Mouse (Mus musculus) kidney, postnatal 4 days (tissue): ENCODE results near the gene Gnptab.
A peak's percentile ranks its signal among the peaks of the same experiment; 100 is the strongest.

Experiments used
- DNase-seq, 2 experiments: peaks; one replicate each; pipeline ENCODE4 v3.0.0; 2021; ENCODE audit warnings: mixed read lengths in 2 of 2

The Gnptab gene

DNA sequence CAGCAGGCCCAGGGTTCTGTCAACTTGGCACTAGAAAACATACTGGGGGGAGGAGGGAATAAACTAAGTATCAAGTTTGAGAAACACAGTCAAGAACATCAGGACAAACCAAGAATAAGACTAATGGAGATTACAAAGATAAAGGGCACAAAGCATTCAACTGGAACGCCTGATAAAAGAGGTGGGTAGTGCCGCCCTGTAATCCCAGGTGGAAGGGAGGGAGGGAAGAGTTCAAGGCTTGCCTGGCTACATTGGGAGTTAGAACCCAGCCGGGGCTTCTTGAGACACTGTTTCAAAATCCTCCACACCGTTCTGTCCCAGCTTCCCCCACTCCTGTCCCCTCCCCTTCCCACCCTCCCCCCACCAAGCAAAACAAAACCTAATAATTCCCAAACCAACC is 1.3 kb upstream of the Gnptab start:
- DNase-seq = no peak

DNA sequence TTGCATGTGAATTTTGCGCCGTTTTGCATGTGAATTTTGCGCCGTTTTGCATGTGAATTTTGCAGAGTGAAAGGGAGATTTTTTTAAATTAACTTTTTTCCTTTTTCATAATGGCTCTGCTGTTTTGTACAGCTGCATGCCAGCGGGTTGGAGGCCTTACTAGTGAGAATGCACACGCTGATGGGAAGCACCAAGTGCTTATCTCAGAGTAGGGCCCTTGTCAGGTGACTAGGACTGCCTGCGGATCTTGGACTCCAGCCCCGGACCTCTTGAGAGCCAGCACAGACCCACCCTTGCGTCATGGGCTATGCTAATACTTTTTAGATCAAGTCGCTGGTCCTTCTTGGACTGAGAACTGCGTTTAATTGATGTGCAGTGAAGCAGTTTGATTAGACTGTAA is 1.1 kb downstream of the Gnptab start:
- peak; percentile 46 to 57 for DNase-seq

DNA sequence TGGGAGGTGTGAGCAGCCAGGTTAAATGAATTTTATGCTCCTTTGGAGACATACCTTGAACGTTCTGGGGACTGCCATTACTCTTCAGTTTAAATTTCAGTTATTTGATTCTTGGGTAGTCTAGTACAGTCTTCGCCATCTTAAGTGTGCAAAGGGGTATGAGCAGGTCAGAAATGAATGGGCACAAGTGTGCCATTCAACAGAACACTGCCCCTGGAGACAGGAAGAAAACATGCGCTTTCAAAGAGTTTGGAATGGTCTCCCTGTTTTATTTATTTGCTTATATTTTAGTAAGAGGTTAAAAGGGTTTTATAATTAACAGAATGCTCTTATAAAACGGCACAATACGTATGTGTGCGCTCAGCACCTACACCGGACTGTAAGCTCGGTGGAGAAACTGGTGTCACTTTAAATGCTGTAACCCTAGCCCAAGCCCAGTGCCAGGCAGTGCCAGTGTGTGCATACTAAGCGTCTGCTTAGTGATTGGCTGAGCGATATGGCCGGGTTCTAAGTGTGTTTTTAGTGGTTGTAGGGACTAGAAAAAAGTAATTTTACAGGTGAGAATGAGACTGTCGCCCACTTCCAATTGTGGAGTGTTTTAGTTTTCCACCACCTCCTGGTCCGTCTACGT is 1.6 kb downstream of the Gnptab start:
- peak in 1 of 2 experiments; percentile 44 for DNase-seq

DNA sequence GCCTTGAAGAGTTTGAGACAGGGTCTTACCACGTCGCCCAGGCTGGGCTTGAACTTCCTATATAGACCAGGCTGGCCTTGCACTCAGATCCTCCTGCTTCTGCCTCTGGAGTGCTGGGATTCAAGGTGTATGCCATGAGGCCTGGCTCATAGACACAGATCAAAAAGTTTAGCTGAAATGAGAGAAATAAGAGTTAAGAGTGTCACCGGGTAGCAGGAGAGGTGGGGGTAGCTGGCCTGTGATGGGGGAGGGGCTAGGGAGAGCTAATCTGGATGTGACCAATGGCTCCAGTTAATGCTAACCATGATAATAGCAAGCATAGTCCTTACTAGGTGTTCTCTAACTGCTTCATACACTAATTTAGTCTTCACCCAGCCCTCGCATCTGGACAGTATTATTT is 2.4 kb downstream of the Gnptab start:
- no peak for DNase-seq

DNA sequence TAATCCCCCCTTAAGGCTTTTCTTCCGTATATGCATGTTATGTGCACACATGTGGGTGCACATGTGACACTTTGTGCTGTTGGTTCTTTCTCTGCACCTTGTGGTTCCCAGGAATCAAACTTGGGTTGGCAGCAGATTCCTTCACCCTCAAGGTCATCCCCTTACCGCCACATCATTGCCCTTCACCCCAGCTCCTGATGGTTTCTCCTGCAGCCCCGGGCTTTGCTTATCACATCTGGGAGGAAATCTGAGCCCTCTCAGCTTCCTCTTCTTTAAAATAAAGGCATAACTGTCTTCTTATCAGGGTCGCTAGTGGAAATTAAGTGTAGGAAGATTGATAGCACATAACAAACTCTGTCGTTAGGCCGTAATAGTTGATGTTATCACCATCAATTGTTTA is 3.1 kb downstream of the Gnptab start:
- DNase-seq = no peak

DNA sequence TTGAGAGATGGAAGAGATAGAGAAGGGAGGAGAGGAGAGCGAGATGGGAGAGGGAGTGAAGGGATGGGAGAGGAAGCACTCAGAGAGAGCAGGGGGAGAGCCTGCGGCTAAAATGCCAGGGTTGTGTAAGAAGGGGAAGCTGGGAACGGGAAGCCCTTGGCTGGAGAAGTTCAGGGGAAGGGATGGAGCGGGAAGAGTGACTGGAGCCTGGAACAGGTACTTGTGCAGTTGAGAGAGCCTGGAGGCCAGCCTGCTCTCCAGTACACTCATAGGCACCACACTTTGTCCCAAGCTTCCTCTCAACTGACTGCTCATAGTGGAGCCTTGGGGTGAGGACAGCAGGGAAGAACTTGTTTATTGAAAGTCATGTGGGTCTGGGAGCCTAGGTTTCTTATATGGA is 4.5 kb downstream of the Gnptab start:
- DNase-seq = no peak

DNA sequence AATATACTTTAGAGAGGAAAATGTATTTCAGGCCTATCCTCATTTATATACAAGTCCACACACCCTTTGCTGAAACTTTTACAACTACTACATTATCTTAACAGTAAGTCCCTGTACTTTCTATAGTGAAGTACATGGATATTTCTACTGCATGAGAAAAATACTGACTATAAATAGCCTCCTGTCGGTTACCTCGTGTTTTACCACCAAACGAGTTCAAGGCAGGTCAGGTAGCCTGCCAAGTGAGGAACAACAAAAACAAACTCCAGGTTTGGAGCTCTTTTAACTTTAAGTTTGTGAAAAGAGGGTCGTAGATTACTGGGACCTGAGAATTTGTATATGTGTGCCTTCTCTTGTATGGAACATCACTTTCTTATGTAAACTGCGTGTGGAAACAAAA is 5.1 kb downstream of the Gnptab start:
- no peak for DNase-seq

DNA sequence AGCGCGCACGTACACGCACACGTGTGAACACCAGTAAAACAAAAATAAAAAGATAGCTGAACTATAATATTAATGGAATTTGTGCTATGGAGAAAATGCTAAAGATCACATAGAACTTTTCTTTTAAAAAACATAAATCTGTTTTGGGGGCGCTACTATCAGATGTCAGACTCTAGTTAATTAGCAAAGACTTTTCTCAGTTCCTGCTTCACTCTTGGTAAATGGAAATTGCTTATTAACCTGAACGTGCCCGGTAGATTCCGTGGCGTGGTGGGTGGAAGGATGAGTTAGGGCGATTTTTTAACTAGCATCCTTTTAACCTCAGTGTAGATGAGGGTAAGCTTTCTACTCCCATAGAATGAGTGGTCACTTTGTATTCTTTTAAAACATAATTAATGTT is 6.4 kb downstream of the Gnptab start:
- no peak for DNase-seq

DNA sequence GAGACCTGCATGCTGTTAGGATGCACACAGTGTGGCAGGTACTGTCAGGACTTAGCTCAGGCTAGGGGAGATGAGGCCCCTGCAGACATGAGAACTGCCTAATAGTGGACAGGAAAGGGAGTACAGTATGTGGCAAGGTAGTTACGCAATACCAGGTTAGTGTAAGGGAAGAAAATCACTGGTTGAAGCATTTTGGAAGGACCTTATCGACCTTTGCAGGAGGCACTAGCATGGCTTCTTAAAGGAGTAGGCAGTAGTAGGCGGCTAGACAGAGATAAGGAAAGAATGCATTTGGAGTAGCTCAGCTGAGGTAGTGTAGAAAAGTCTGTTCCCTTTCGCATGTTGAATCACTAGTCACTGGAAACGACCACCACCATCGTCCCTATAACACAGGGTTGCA is 6.8 kb downstream of the Gnptab start:
- DNase-seq = no peak

DNA sequence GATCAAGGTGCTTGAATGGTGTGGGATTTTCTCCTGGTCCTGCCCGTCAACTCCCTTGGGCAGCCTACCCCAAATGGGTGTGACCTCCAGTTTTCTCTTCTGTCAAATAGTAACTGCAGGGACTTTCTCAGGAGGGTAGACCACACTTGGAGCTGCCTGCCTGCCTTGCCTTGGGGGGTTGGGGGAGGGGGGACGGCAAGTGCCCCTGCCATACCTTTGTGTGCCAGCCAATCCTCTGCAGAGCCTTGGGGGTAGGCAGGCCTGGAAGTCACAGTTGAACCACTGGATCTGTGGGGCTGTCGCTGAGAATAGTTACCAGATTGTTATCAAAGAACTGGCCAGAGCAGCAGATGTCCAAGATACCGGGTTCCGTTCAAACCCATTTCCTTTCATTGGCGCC is 7.3 kb downstream of the Gnptab start:
- peak in 1 of 2 experiments; percentile 26 for DNase-seq

DNA sequence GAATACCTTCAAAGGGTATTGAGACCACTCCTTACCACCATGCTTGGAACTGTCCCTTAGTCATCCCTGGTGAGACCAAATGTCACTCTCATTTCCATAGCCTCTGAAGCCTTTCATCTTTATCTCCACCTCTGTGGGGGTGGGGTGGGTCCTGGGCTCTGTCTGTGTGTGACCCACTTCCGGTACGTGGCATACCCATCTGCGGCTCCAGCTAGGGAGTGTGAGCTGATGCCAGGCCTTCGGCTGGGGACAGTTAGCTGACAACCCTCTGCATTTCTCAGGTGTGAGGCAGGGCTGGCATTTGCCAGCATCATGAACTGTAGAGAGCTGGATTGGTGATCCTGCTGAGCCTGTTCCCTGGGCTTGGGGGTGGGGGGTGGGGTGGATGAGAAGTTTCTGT is 10.6 kb downstream of the Gnptab start:
- DNase-seq = no peak

DNA sequence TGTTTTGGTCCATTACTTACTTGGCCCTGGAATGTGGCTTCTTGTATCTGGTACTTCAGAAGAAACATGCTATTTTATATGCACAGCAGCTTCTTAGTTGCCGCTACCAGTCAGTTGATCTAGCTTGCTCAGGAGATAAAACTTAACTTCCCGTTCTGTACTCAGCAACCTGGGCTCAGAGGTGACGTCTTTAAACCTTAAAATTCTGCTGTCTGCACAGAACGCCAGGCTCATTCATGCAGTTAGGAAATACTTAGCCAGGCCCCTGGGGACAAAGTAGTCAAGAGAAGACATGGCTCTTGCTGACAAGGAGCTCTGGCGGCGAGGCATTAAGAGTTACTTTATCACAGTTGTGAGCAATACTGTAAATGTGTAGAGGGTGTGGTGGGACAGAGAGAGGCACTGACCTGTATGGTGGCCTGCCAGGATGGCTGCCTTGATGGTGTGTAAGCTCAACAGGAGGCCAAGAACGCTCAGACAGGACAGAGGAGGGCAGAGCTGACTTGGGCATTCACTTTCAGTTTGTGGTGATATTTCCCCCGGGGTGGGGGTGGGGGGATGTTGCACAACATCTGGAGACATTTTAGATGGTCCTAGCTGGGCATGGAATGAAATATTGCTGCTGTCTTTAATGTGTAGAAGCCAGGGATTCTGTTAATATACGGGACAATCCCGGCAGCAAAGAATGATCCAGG is 11.3 kb downstream of the Gnptab start:
- peak in 1 of 2 experiments; percentile 19 for DNase-seq

DNA sequence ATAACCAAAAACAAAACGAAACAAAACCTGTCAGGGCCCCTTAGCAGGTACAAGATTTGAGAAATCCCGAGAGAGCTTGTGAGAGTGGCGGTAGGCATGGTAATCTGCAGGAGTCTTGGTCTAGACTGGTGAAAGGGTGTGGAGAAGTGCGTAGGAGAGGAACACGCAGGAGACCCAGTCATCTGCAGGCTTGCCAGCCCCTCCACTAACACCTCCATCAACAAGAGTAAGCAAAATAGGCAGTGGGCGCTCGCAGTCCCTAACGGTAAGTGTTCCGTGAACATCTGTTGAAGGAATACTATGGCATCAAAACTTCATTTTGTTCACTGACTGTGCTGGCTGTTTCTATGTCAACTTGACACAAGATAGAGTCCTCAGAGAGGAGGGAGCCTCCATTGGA is 12.6 kb downstream of the Gnptab start:
- DNase-seq = no peak

DNA sequence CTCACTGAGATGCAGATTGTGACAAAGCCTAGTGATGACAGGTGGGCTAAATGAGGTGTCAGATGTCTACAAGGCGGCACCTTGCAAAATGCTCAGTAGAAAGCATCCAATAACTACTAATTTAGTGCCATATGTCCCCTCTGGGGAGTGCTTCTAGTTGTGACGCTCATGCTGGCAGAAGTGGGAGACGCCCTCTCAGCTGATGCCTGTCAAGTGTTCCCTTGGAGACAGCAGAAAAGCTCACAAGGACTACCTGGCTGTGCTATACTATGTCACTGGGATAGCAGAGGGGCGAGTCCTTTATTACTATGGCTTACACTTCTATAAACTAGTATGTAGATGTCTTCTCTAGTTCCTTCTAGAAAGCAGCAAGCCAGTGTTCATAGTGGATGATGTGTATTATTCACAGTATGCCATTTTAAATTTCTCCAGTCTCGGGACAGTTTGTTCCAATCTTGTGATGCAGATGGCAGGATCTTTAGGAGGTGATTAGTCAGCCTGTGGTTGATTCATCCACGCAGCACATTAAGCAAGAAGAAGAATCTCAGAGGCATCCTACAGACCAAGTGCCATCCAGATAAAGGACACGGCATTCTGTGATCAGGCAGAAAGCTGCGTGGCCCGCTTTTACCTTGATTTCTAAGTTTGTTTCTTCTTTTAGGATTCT is 13.4 kb downstream of the Gnptab start:
- no peak for DNase-seq

DNA sequence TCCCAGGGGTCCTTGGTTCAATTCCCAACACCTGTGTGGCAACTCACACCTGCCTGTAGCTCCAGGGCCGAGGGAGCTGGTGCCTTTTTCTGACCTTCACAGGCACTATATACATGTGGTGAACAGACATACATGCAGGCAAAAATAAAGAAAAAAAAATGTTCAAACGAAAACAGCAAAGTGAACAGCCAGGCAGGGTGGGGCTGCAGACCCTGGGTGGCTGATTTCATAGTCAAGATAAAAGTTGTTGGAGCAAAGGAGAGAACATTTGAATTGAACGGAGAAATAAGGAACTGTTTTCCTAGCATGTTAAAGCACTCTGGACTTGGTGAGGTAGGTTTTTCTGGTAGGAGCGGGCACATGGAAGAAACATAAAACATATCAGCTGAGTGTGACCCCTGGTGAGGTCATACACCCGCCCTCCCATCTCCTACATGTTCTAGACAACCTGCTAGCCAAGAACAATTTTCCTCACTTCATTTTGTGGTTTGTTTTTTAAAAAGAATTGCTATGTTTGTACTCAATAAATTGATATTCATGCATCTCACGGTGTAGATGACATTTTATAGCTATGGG is 19.8 kb downstream of the Gnptab start:
- no peak for DNase-seq

DNA sequence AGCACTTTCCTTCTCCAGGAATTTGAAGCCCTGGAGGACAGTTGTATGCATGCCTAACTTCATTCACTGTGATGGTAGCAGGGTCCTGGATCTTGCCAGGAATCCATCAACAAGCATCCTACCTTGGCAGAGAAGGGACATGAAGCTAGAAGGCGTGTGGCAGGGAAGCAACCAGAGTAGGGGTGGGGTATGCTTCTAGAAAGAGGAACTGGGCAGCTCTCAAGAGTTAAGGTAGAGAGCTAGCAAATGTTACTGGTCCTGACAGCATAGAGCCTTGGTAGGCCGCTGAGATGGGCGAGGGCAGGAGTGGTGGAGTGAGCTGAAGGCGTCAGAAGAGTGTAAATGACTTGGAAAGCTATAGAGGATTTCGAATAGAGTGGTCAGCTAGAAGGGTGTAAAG is 20.3 kb downstream of the Gnptab start:
- DNase-seq = no peak

DNA sequence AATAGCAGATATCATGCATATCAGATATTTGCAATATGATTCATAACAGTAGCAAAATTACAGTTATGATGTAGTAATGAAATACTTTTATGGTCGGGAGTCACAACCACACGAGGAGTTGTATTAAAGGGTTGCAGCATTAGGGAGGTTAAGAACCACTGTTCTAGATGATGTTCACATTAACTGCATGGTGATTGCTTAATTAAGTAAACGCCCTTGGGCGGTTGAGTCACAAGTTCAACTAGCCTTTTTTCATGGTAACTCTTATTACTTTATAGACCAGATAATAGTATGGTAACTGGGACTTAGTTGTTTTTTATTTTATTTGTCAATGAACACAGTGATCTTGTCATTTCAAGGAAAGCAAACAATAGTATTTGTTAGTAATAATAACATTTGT is 24.1 kb downstream of the Gnptab start:
- no peak for DNase-seq

DNA sequence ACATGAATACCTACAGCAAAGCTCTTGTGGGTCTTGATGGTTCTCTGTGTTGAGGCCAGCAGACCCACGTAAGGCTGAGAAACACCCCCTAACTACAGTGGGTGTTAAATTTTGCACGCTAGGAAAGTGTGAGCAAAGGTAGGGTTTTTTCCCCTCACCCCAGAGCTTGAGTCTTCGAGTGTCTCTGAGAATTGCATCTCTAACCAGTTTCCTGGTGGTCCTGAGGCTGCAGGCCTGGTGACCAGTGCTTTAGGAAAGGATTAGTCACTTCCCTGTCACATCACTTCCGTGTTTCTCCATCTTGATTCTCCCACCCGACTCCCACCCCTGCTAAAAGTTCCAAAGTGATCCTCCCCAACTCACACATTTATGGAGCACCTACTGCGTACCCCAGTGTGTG is 25.3 kb downstream of the Gnptab start:
- no peak for DNase-seq

DNA sequence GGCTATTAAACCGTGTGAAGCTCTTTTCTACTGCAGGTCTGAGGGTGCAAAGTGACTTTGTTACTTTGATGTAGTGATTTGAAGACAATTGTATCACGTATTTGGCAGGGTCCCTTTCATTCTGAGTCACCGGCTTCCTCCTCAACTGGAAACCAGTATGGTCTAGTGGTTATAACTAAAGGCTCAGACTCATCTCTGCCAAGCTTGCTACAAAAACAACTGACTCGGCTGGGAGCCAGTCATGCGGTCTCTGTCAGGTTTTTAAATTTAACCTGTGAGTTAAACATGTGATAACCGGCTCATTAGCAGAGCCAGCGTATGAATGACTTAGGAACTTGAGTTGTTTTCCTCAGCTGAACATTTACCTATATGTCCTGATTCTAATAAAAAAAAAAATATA is 26.9 kb downstream of the Gnptab start:
- DNase-seq = peak in 1 of 2 experiments; percentile 21

DNA sequence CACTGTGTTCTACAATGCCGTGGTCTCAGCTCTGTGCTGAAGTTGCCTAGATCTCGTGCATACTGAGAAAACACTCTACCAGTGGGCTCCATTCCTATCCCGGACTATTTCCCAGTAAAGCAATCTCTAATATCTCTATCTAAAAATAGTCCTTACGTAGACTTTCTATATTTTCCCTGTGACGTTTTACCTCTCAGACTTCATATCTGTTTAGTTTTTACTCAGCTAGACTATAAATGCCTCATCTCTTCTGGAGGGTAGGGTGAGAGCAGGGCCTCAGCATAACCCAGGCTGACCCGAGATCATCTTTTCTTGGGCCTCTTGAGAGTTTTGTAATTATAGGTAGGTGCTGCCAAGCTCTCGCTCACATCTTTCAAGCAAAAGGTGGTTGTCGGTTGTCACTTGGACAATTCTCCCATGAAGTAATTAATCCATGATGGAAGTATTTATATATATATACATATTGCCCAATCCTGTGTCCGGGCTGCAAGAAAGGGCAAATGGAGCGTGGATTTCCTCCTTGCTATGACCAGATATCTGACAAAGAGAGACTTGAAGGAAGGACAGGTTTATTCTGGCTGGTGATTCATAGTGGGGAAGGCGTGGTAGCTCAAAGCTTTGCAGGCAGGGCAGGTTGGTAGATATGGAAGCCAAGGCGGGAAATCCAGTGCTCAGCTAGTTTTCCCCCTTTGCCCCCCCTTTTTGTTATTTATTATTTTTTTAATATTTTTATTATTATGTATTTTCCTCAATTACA is 29.1 kb downstream of the Gnptab start:
- no peak for DNase-seq

DNA sequence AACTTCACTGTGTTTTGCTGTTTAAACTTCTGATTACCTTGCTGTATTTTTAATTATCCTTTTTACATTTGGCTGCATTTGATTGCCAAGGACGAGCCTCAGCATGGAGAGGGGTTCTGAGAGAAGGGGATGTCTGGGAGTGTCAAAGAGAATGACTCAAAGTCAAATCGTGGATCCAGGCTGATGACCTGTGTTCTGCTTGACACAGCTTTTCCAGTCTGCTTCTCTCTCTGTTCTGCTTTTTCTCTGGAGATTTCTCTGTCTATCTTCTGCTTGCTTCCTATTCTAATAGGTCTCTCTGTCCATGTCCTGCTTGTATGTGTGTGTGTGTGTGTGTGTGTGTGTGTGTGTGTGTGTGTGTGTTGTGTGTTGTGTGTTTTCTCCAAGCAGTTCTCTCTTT is 30.8 kb downstream of the Gnptab start:
- DNase-seq = no peak

DNA sequence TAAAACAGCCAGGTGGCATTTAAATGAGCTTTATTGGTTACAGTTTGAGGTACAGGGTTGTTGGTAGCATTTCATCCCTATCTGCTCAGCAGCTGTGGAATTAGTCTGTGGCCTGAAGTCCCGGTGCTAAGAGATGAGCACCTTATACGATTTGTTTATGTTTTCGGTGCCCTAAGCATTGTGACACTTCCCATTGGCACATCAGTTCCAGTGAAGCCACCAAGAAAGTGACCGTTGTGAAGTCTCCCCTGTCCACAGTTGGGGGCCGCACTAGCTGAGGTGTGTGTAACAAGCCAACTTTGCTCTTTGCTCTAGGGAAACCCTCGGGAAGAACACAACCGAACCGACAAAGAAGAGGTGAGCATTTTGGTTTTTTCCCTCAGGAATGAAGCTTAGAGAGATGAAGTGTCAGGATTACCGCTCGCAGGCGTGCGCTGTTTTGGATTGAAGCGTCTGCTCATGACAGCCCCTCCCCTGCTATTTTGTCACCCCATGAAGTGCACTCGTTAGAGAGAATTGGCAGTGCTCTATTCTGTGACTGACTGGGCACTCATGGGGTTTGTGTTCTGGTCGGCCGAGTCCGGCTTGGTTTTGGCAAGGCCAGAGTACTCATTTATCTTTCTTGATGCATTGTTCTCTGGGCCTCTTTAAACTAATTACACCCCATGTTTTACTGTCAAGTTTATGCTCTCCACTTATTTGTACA is 33.5 kb downstream of the Gnptab start:
- DNase-seq = no peak

DNA sequence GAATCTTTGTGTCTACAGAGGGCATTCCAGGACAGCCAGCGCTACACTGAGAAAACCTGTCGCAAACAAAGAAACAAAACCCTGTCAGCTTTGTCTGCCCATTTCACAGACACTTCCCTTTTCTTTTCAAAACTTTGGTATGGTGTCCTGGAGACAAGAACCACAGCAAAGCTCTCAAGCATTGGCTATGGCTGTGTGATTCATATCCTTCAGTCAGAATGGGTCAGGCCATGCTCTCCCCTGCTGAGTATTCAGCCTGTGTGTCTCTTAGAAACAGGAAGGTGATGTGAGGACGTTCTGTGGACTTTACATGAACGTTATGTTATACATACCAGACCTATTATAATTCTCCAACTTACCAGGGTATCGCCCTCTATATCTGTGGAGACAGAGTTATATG is 38.8 kb downstream of the Gnptab start:
- no peak for DNase-seq
